Mouse (Mus musculus) liver, postnatal 0 days (tissue): ENCODE data around the gene Gm9767.

Experiments used
- CTCF ChIP-seq: sonication (generic); IDR thresholded peaks from 2 replicates; pipeline ENCODE4 v1.5.1; 2016; ENCODE audit warnings: antibody characterized with exemption, low read depth
- EP300 ChIP-seq: IDR thresholded peaks from 2 replicates; pipeline ENCODE4 v1.6.1; 2016; ENCODE audit warnings: antibody characterized with exemption, low read depth, mild to moderate bottlenecking

- no peak for TF ChIP-seq CTCF
- TF ChIP-seq EP300, result no peak
These were observed 43.1 kb upstream of the Gm9767 start for GRCm38 (mm10) chr10:26034931-26035330.
